Mouse (Mus musculus): ENCODE measurements at regions not wholly inside any gene's neighbourhood (a gene's known extent, or its start where the extent isn't known, plus 50 kb on each side); places are given as distances from the start of the nearest gene placed in this dataset.

DNA sequence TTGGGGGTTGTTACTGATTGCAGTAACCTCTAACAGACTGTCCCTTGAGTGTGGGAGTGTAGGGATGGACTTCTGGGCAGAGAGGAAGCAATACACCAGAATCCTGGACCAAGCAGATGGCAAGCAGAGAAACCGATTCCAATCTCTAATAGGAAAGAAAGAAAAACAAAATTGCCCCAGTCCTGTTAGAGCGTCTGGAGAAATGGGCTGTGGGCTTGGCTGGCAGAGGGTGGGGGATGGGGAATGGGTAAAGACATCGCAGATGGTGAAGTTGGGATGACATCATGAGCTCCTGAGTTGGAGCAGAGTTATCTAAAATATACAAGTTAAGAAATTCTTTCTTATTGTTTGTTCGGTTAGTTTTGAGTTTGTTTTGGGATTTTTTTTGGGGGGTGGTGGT lies 260.5 kb downstream of the Ptpru start:
- no peak for DNase-seq (ENCODE audit: low spot score in 2 of 2)

- no peak for DNase-seq (ENCODE audit: low spot score in 2 of 2)
Observed at GRCm38 (mm10) chr4:131585946-131586345, 252.1 kb downstream of the Ptpru start.

GRCm38 (mm10) chr4:131587536-131587935 lies 250.6 kb downstream of the Ptpru start:
- DNase-seq (ENCODE audit: low spot score in 2 of 2): no peak

DNA sequence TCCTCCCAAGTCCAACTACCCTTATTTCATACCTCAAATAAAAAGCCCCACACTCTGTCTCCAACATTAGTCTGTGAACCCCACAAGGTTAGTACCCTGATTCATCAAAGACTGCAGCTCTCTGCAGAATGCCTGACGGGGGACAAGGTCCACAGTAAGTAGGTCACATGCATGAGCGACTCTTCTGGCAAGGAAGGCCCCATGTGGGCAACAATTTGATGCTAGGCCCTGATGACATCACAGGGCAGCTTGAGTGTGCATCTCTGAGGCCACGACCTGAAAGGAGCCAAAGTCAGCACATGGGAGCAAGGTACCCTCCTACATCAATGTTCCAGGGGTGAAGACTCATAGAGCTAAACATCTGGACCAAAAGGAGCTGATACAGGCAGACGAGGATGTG lies 248.0 kb downstream of the Ptpru start:
- DNase-seq (ENCODE audit: low spot score in 2 of 2): no peak

GRCm38 (mm10) chr4:131591456-131591855 lies 246.6 kb downstream of the Ptpru start:
- no peak for DNase-seq (ENCODE audit: low spot score in 2 of 2)

DNA sequence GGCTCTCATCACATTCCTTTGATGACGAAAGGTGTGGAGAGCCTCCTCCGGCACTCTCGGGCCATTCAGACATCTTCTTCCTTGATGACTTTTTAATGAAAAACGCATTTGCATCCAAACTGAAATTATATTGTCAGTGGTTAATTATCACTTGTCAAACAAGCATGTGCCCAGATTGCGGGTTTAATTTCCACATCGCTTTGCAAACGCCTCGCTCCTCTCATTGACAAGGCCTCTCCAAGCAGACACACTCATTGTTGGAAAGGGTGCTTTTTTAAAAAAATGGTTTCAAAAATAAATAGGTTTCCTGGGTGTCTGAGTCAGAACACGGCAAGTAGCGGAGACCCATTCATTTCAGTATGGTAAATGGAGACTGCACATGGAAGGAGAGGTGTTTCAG lies 240.1 kb downstream of the Ptpru start:
- no peak for DNase-seq (ENCODE audit: low spot score in 2 of 2)

GRCm38 (mm10) chr4:131614434-131614833 lies 223.7 kb downstream of the Ptpru start:
- no peak for DNase-seq (ENCODE audit: low spot score in 2 of 2)

DNA sequence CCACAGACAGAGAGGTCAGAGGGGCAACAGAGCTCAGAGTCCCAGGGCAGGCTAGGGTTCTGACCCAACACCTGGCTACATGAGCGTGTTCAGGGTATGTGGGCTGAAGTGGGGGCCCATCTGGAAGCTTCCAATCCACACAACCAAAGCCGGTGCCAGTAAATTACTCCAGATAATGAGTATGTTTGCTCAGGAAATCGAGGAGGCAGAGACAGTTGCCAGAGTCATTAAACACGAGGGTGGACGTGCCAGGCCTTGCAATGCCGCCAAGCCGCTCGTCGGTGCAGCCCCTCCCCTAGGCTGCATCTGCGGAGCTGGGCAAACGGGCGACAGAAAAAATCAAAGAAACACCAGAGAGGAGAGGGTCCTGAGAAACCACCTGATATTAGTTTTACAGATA lies 222.5 kb downstream of the Ptpru start:
- no peak for DNase-seq (ENCODE audit: low spot score in 2 of 2)

DNA sequence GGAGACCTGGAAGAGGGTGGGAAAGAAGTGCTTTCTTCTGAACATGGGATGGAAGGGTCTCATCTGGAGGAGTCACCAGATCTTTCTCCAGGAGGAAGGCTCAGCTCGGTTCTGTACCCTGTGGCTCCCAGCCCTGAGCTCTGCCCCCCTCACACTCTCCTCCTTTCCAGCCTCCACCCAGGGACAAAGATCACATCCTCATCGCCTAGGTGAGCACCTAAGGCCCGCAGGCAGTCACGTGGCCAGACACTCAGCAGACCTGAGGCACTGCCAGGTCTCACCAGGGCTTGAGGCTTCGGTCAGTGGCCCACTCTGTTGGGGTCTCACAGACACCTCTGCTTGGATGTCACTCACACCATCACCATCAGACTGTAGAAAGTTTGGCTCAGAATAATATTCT lies 200.0 kb downstream of the Ptpru start:
- no peak for DNase-seq (ENCODE audit: low spot score in 2 of 2)

DNA sequence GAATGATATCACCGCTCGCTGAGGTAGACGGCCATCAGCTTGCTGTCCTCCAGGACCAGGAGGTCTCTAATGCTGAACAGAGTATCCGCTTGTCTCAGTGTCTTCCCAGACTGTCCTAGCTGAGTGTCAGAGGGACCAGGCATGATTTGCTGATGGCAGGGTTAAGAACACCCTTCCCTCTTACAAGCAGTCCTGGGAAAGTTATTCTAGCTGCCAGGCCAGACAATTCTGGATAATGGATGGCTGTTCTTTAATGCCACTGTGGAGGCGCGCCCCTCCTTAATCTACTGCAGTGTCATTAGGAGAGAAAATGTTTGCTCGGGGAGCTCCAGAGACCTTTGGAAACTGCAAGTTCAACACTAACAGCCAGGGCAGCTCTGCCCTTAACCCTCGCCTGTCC lies 182.1 kb downstream of the Ptpru start:
- DNase-seq (ENCODE audit: low spot score in 2 of 2): no peak

- DNase-seq (ENCODE audit: low spot score in 2 of 2): no peak
Observed at GRCm38 (mm10) chr4:131657922-131658321, 180.2 kb downstream of the Ptpru start.

GRCm38 (mm10) chr4:131660931-131661330 lies 177.2 kb downstream of the Ptpru start:
- no peak for DNase-seq (ENCODE audit: low spot score in 2 of 2)

- DNase-seq (ENCODE audit: low spot score in 2 of 2): no peak
Observed at GRCm38 (mm10) chr4:131671784-131672515, 166.1 kb downstream of the Ptpru start.

DNA sequence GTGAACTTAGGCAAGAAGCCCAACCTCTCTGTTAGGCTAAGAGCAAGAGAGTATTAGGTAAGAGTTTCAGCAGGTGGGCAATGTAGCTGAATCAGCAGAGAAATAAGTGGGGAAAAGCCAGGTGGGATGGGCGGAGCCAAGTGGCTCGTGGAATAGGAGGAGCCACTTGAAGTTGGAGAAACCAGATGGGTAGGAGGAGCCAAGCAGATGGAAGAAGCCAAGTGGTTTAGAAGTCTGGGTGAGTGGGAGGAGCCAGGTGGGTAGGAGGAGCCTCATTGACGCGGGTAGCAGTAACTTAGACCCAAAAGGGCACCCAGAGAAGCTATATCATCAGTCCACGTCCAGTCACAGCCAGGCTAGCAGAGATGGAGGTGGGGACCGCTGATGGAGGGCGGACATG lies 160.1 kb downstream of the Ptpru start:
- DNase-seq (ENCODE audit: low spot score in 2 of 2): no peak

DNA sequence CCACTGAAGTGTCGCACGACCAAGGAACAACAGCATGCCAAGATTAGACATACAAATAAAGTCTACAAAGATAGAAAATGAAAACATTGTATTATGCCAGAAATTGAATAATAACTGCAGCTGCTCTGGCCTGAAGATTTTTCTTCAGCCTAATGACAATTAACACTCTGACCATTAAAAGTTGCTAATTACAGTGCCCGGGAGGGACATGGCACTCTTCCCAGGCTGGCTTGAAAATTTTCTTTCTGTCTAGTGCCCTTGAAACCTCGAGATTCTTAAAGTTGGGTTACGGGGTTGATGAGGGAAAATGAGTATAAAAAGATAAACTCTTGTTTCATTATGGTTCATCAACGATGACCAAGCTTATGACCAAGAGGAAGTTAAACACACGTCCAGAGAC lies 154.9 kb downstream of the Ptpru start:
- DNase-seq (ENCODE audit: low spot score in 2 of 2): no peak

DNA sequence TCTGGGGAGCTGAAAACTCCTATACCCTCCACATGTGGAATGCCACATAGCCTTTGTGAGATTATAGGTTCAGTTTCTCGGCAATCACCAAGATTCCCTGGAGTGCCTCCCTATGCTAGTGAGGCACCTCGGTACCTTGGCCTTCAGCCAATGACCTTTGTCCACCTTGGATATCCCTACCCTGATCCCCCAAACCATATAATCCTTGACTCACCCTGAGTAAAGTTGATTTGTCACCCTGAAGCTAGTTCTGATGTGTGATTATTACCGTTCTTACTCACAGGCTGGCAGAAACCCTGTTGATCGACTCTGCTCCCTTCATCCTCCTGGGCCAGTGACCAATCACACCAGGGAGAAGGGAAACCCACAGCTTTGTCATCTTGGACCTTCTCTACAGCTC lies 152.5 kb downstream of the Ptpru start:
- DNase-seq (ENCODE audit: low spot score in 2 of 2): no peak

GRCm38 (mm10) chr4:131694232-131694631 lies 143.9 kb downstream of the Ptpru start:
- no peak for DNase-seq (ENCODE audit: low spot score in 2 of 2)

DNA sequence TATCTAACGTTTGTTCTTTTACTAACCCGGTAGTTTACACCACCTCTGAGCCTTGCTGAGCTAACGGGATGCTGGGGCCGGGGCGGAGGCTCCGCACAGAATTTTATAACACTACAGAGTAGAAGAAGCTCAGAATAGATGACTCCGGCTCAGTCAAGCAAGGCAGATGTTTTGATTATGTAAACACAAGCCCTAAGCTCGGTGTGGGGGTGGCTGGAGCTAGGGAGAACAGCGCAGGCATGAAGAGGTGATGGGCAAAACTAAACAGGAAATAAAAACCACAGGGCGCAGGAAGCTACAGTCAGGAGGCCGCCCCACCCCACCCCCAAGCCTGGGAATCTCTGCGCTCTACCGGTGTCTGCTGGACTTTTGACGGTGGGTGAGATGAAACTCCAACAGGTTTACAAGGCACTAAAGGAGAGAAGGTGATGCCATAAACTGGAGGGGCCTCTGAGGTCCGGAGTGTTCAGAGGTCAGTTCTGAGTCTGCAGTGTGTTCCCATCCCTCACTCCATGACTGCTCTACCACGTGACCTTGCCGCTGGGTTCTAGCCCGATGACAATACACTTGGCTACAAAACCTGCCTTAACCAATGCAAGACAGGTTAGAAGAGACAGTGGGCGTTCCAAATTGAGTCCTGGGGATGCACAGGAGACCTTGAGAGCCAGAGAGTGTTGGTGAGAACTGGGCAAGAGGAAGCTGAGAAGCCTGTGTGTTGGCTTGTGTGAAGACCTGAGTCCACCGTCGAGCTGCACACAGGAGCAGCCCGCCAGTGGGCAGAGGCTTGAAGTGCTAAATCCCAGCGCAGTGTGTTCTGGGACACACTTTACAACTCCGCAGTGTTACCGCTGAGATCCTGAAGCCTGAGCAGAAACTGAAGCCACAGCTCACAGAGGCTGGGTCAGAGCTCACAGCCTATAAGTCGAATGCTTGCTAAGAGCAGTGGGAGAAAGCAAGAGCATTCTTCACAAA lies 141.9 kb downstream of the Ptpru start:
- DNase-seq (ENCODE audit: low spot score in 2 of 2): no peak

All from spleen, postnatal 14 days (tissue).